Mouse (Mus musculus): ENCODE results near the gene Cenpm. TPM values are rescaled to one million over a fixed set of nuclear protein-coding genes. Genes with fewer than 3 reads are reported as not detected.
A peak's percentile ranks its signal among the peaks of the same experiment; 100 is the strongest.
"Not testable (repeated sequence)": the region's sequence is repeated elsewhere in the genome, so short reads cannot be mapped to it uniquely, and the experiment has no call there.

Cenpm gene
- polyA plus RNA-seq, 1 experiment from 2014 or later, result 45.5 TPM

GRCm38 (mm10) chr15:82268783-82269182 is 24.2 kb upstream of the Cenpm start:
- H3K9me3 ChIP-seq, result no peaks in the 10 kb centered on the region
- H3K4me3 ChIP-seq, result no peak overlapping the region
- no peaks in the 10 kb centered on the region for H3K36me3 ChIP-seq
- 0 out of 2 replicates have a peak overlapping the region, but pooled peaks have one; percentile 6 for H3K4me2 ChIP-seq (replicated peaks)
- peaks cover 20% of the 10 kb centered on the region for H3K4me1 ChIP-seq
- no peak for ATAC-seq (ENCODE audit: low FRiP score, low read depth)
- H3K27ac ChIP-seq, result no peak overlapping the region
- no peak overlapping the region for H3K9ac ChIP-seq
- H3K27me3 ChIP-seq (replicated peaks), result peaks cover 16% of the 10 kb centered on the region
- 85% methylated on average over 9 of the region's 9 CpGs for WGBS

- H3K4me2 ChIP-seq (replicated peaks), result no peak overlapping the region; the same call in 1 of the 2 replicates
- ATAC-seq (ENCODE audit: low FRiP score, low read depth), result no peak
- 9% methylated on average over 3 of the region's 3 CpGs for WGBS
- no peaks in the 10 kb centered on the region for H3K9me3 ChIP-seq
- no peak overlapping the region for H3K27ac ChIP-seq
- H3K27me3 ChIP-seq (replicated peaks), result peaks cover 10% of the 10 kb centered on the region
- H3K36me3 ChIP-seq, result no peaks in the 10 kb centered on the region
- H3K4me1 ChIP-seq, result peaks cover 20% of the 10 kb centered on the region
- 0 out of 2 replicates have a peak overlapping the region, but pooled peaks have one; percentile 6 for H3K9ac ChIP-seq
- H3K4me3 ChIP-seq, result no peak overlapping the region
Measured at GRCm38 (mm10) chr15:82268185-82268584, 23.6 kb upstream of the Cenpm start.

- 15% methylated on average over 6 of the region's 6 CpGs for WGBS
- ATAC-seq (ENCODE audit: low FRiP score, low read depth), result no peak
- no peak overlapping the region for H3K9ac ChIP-seq
Measured at GRCm38 (mm10) chr15:82266356-82266755, 21.8 kb upstream of the Cenpm start.

GRCm38 (mm10) chr15:82259510-82259909 is 15.0 kb upstream of the Cenpm start:
- H3K9ac ChIP-seq, result no peak overlapping the region
- WGBS, result 14% methylated on average over 16 of the region's 16 CpGs
- 0 out of 2 replicates have a peak, but pooled peaks cover 4% of the 10 kb centered on the region for H3K27me3 ChIP-seq (replicated peaks)
- no peak overlapping the region for H3K4me3 ChIP-seq
- no peak overlapping the region for H3K27ac ChIP-seq
- H3K4me2 ChIP-seq (replicated peaks), result no peak overlapping the region
- ATAC-seq (ENCODE audit: low FRiP score, low read depth), result no peak
- H3K36me3 ChIP-seq, result no peaks in the 10 kb centered on the region
- H3K9me3 ChIP-seq, result no peaks in the 10 kb centered on the region
- H3K4me1 ChIP-seq, result peaks cover 21% of the 10 kb centered on the region

More at GRCm38 (mm10) chr15:82266356-82266755, 21.8 kb upstream of the Cenpm start:
- Histone ChIP-seq H3K27ac (no peak overlapping the region), H3K36me3 (no peaks in the 10 kb centered on the region), H3K27me3 (replicated peaks) (no peaks in the 10 kb centered on the region), H3K4me2 (replicated peaks) (no peak overlapping the region), H3K9me3 (no peaks in the 10 kb centered on the region), H3K4me1 (peaks cover 20% of the 10 kb centered on the region), H3K4me3 (no peak overlapping the region)

- H3K4me3 ChIP-seq, result peak overlapping the region; percentile 31
- peaks cover 21% of the 10 kb centered on the region for H3K4me1 ChIP-seq
- WGBS, result 13% methylated on average over 10 of the region's 10 CpGs
- H3K9me3 ChIP-seq, result no peaks in the 10 kb centered on the region
- no peaks in the 10 kb centered on the region for H3K36me3 ChIP-seq
- peak overlapping the region; percentile 54 for H3K4me2 ChIP-seq (replicated peaks)
- peak overlapping the region; percentile 52 for H3K9ac ChIP-seq
- 0 out of 2 replicates have a peak, but pooled peaks cover 4% of the 10 kb centered on the region for H3K27me3 ChIP-seq (replicated peaks)
- H3K27ac ChIP-seq, result peak overlapping the region; percentile 54; the same call in 1 of the 2 replicates
- ATAC-seq (ENCODE audit: low FRiP score, low read depth), result peak; percentile 84
Measured at GRCm38 (mm10) chr15:82255944-82256383, 11.4 kb upstream of the Cenpm start.

- H3K36me3 ChIP-seq, result no peaks in the 10 kb centered on the region
- H3K4me1 ChIP-seq, result peaks cover 21% of the 10 kb centered on the region
- H3K27me3 ChIP-seq (replicated peaks), result 0 out of 2 replicates have a peak, but pooled peaks cover under 1% of the 10 kb centered on the region
- H3K27ac ChIP-seq, result no peak overlapping the region
- H3K9me3 ChIP-seq, result no peaks in the 10 kb centered on the region
- WGBS, result 43% methylated on average over 4 of the region's 4 CpGs
- H3K9ac ChIP-seq, result no peak overlapping the region
- H3K4me3 ChIP-seq, result no peak overlapping the region
- ATAC-seq (ENCODE audit: low FRiP score, low read depth), result 0 out of 2 replicates have a peak, but pooled peaks have one; percentile 7
- peak overlapping the region; percentile 54; the same call in 1 of the 2 replicates for H3K4me2 ChIP-seq (replicated peaks)
Measured at GRCm38 (mm10) chr15:82255248-82255647, 10.7 kb upstream of the Cenpm start.

DNA sequence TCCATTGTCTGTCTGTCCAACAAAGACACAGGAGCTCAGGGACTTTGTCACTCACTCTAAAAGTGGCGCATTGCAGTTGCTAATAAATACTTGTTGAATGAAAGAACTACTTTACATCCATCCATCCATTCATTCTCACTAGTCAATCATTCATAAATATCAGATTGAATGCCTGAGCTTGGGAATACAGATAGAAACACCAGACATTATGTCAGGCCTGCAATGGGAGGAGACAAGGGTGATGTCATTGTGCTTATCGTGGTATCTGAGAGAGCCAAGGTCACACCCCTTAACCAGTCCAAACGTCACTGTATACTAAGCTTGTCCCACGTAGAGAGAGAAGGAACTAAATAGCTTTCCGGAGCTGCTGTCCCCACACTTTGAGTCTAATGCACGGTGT is 7.5 kb upstream of the Cenpm start, which contains the start of gene 1500009C09Rik:
Gene 1500009C09Rik (plus strand): TSS at position 301 of the 400 bp plus-strand sequence.
- ATAC-seq (ENCODE audit: low FRiP score, low read depth), result no peak

DNA sequence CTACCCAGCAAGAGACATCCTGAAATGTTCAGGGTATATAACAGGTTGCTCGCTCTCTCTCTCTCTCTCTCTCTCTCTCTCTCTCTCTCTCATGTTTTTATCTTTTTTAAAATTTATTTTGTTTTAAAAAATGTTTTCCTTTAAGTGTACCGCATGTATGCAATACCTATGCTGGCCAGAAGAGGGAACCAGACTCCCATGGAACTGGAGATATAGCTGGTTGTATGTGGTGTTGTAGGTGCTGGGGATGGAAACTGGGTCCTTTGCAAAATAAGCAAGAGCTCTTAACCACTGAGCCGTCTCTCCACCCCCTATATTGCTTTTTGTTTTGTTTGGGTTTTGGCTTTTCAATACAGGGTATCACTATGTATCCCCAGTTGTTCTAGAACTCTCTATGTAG is 7.0 kb upstream of the Cenpm start:
- no peak for ATAC-seq (ENCODE audit: low FRiP score, low read depth)
- H3K4me2 ChIP-seq (replicated peaks), result no peak overlapping the region
- 99% methylated on average over 3 of the region's 3 CpGs for WGBS
- no peak overlapping the region for H3K4me3 ChIP-seq
- H3K27me3 ChIP-seq (replicated peaks), result no peaks in the 10 kb centered on the region
- H3K9me3 ChIP-seq, result no peaks in the 10 kb centered on the region
- H3K4me1 ChIP-seq, result peaks cover 17% of the 10 kb centered on the region
- no peak overlapping the region for H3K9ac ChIP-seq
- no peak overlapping the region for H3K27ac ChIP-seq
- no peaks in the 10 kb centered on the region for H3K36me3 ChIP-seq

More for the DNA sequence above, 7.5 kb upstream of the Cenpm start, which contains the start of gene 1500009C09Rik:
- no peak within 1 kb of the TSS for H3K9ac ChIP-seq
- no peak within 1 kb of the TSS for H3K27ac ChIP-seq
- WGBS, result 88% methylated on average over 6 of the region's 6 CpGs
- peaks cover 21% of the 10 kb centered on the region for H3K4me1 ChIP-seq
- H3K4me2 ChIP-seq (replicated peaks), result no peak within 1 kb of the TSS
- H3K4me3 ChIP-seq, result no peak within 1 kb of the TSS
- no peaks in the 10 kb centered on the region for H3K9me3 ChIP-seq
- H3K27me3 ChIP-seq (replicated peaks), result no peaks in the 10 kb centered on the region
- H3K36me3 ChIP-seq, result no peaks in the 10 kb centered on the region

DNA sequence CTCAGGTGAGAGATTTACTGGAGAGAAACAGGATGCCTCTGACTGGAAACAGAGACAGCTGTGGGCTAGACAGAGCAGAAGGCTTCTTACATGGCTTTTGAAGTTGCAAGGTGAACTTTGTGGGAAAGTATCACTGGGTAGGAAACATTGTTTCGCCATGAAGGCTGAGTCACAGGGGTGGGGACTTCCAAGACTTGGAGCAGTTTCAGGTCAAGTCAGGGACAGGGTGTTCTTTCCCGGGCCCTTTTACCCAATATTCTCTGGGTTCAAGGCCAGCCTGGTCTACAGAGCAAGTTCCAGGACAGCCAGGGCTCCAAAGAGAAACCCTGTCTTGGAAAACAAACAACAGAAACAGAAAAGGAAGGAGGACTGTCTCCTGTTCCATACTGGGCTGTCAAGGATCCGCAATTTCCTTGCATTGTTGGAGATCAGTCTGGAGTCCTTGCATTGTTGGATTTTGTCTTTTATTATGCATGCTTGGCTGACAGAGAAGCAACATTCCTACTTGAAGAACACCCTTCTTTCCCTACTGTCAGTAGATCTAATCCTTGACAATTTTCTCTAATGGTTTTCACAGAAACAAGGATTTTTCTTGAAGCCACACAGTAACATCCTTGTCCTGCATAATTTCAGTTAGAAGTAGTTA is 2.7 kb upstream of the Cenpm start:
- Histone ChIP-seq H3K4me1 (no peaks in the 10 kb centered on the region), H3K36me3 (no peaks in the 10 kb centered on the region), H3K9me3 (no peaks in the 10 kb centered on the region), H3K4me2 (replicated peaks) (no peak overlapping the region), H3K27ac (no peak overlapping the region), H3K27me3 (replicated peaks) (no peaks in the 10 kb centered on the region), H3K4me3 (no peak overlapping the region), H3K9ac (no peak overlapping the region)
- WGBS, result 83% methylated on average over 3 of the region's 3 CpGs
- no peak for ATAC-seq (ENCODE audit: low FRiP score, low read depth)

- H3K9ac ChIP-seq, result peak overlapping the region; percentile 60
- H3K27me3 ChIP-seq (replicated peaks); H3K9me3 ChIP-seq; H3K4me1 ChIP-seq; H3K36me3 ChIP-seq; H3K27ac ChIP-seq: not testable (repeated sequence)
- peak; percentile 48; the same call in 1 of the 2 replicates for ATAC-seq (ENCODE audit: low FRiP score, low read depth)
- 24% methylated on average over 9 of the region's 9 CpGs for WGBS
- H3K4me2 ChIP-seq (replicated peaks), result peak overlapping the region; percentile 89
- peak overlapping the region; percentile 65 for H3K4me3 ChIP-seq
Measured at GRCm38 (mm10) chr15:82244805-82245161, 235 bp upstream of the Cenpm start.

DNA sequence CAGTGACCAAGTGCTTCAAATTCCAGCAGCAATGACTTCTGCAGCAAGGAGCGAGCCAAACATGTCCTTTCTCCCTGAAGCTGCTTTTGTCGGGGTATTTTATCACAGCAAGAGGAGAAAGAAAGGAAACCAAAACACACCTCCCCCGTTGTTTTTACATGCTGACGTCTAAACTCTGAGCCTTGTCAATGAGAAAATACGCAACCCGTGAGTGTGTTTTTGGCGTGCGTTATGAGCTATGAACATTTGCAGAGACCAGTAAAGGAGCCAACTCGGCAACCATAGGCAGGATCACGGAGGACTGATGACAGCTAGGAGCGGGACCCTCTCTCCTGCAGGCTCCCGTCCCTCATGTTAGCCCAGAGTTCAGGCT is 820 bp downstream of the Cenpm start:
- Histone ChIP-seq H3K4me3 (peak overlapping the region; percentile 65), H3K27ac (no peak overlapping the region)

GRCm38 (mm10) chr15:82243311-82243710 is 1.2 kb downstream of the Cenpm start:
- WGBS, result 84% methylated on average over 3 of the region's 3 CpGs
- Histone ChIP-seq H3K36me3 (peaks cover 2% of the 10 kb centered on the region; the same call in 1 of the 2 replicates), H3K9ac (peak overlapping the region; percentile 60), H3K4me1 (no peaks in the 10 kb centered on the region), H3K9me3 (no peaks in the 10 kb centered on the region), H3K4me2 (replicated peaks) (peak overlapping the region; percentile 89), H3K4me3 (peak overlapping the region; percentile 65), H3K27ac (no peak overlapping the region), H3K27me3 (replicated peaks) (no peaks in the 10 kb centered on the region)
- ATAC-seq (ENCODE audit: low FRiP score, low read depth), result no peak

More for the DNA sequence above, 820 bp downstream of the Cenpm start:
- H3K4me1 ChIP-seq, result no peaks in the 10 kb centered on the region
- H3K36me3 ChIP-seq, result 0 out of 2 replicates have a peak, but pooled peaks cover 2% of the 10 kb centered on the region
- ATAC-seq (ENCODE audit: low FRiP score, low read depth), result no peak; the same call in 1 of the 2 replicates
- peak overlapping the region; percentile 89 for H3K4me2 ChIP-seq (replicated peaks)
- 9% methylated on average over 12 of the region's 12 CpGs for WGBS
- no peaks in the 10 kb centered on the region for H3K9me3 ChIP-seq
- peak overlapping the region; percentile 60 for H3K9ac ChIP-seq
- no peaks in the 10 kb centered on the region for H3K27me3 ChIP-seq (replicated peaks)
